10 mouse cellular contexts compared by ENCODE assay signal in genomic region chr19:44746541-44747024, GRCm38 (mm10). TPM values are rescaled to one million over a fixed set of nuclear protein-coding genes. Genes with fewer than 3 reads are reported as not detected.
A peak's percentile ranks its signal among the peaks of the same experiment; 100 is the strongest.
DNase-seq lines count a peak whose midpoint lies in the region; ATAC-seq lines count a peak whose summit lies in the region.
"Had no signal": no experiment of that assay in that cellular context is flagged by ENCODE, and none has a peak within 500 bp of the region (broad histone marks: within the 10 kb centered on the region; RNA-seq: fewer than 3 reads in every experiment).

No protein-coding gene starts in this region.

- peak overlapping the region; percentile 39; the same call in 1 of the 2 replicates for H3K4me2 ChIP-seq in heart, embryonic 14.5 days (ENCODE audit: low read length)
- H3K4me2 ChIP-seq in hindbrain, embryonic 15.5 days = peak overlapping the region; percentile 49

- no peaks in the 10 kb centered on the region for H3K9me3 ChIP-seq in heart, embryonic 14.5 days (ENCODE audit: control insufficient read depth, low read length)
- no peaks in the 10 kb centered on the region for H3K9me3 ChIP-seq in hindbrain, embryonic 15.5 days
- H3K9me3 ChIP-seq in midbrain, embryonic 10.5 days (replicated peaks) = no peaks in the 10 kb centered on the region
- H3K9me3 ChIP-seq: G1E had no signal

- DNase-seq in heart, postnatal 10 days = no peak
- DNase-seq in R1 (ENCODE audit: low read depth, low spot score) = peak; percentile 51
- DNase-seq in midbrain, embryonic 10.5 days (ENCODE audit: low spot score) = peak; percentile 66
- no peak for DNase-seq in left cerebral cortex, postnatal 14 days (ENCODE audit: low spot score in 2 of 2)
- no peak for DNase-seq in frontal cortex, postnatal 25 days (ENCODE audit: low spot score in 2 of 2)
- no peak for DNase-seq in thymus, postnatal 36 days
- DNase-seq: thymus, postnatal 25 days had no signal

- no peaks in the 10 kb centered on the region for H3K36me3 ChIP-seq in heart, embryonic 14.5 days (ENCODE audit: control insufficient read depth, insufficient read depth, low read length)
- H3K36me3 ChIP-seq in hindbrain, embryonic 15.5 days = no peaks in the 10 kb centered on the region
- H3K36me3 ChIP-seq in midbrain, embryonic 10.5 days = no peaks in the 10 kb centered on the region
- H3K36me3 ChIP-seq: G1E had no signal

- no peak overlapping the region for H3K9ac ChIP-seq in heart, embryonic 14.5 days (ENCODE audit: low read length)
- H3K9ac ChIP-seq in hindbrain, embryonic 15.5 days = peak overlapping the region; percentile 11; the same call in 1 of the 2 replicates

- peaks cover 98% of the 10 kb centered on the region for H3K27me3 ChIP-seq in heart, embryonic 14.5 days (ENCODE audit: control insufficient read depth, insufficient read depth, low read length)
- peaks cover 82% of the 10 kb centered on the region for H3K27me3 ChIP-seq in hindbrain, embryonic 15.5 days
- peaks cover 100% of the 10 kb centered on the region for H3K27me3 ChIP-seq in midbrain, embryonic 10.5 days (ENCODE audit: low read depth, poor library complexity, severe bottlenecking)

- H3K27ac ChIP-seq in heart, embryonic 14.5 days (replicated peaks in 1 of 2; ENCODE audit: control insufficient read depth in 1 of 2, insufficient read depth in 1 of 2, low read depth in 2 of 2, low read length in 2 of 2) = no peak overlapping the region
- H3K27ac ChIP-seq in hindbrain, embryonic 15.5 days (replicated peaks) = peak overlapping the region; percentile 48
- peak overlapping the region; percentile 42 for H3K27ac ChIP-seq in midbrain, embryonic 10.5 days (replicated peaks)

- no peak for ATAC-seq in heart, embryonic 14.5 days (ENCODE audit: insufficient number of reproducible peaks, insufficient read depth, low FRiP score, low read depth)
- no peak for ATAC-seq in hindbrain, embryonic 15.5 days (ENCODE audit: low FRiP score, low read depth)

- peaks cover 12 to 22% of the 10 kb centered on the region in 2 experiments; a peak in 3 of 4 replicates for H3K4me1 ChIP-seq in heart, embryonic 14.5 days (ENCODE audit: control insufficient read depth in 2 of 2, insufficient read depth in 2 of 2, low read length in 2 of 2)
- H3K4me1 ChIP-seq in hindbrain, embryonic 15.5 days (replicated peaks) = peaks cover 14% of the 10 kb centered on the region
- peaks cover 59% of the 10 kb centered on the region for H3K4me1 ChIP-seq in midbrain, embryonic 10.5 days

- peak overlapping the region in 1 of 2 experiments; percentile 17; a peak in 1 of 4 replicates for H3K4me3 ChIP-seq in heart, embryonic 14.5 days (ENCODE audit: control insufficient read depth in 1 of 2, insufficient read depth in 1 of 2, low read depth in 1 of 2, low read length in 2 of 2)
- peak overlapping the region; percentile 30 for H3K4me3 ChIP-seq in hindbrain, embryonic 15.5 days
- peak overlapping the region; percentile 45 for H3K4me3 ChIP-seq in midbrain, embryonic 10.5 days

- intact Hi-C loops in heart, postnatal 10 days (cut with DNase I) = no loop called here
- intact Hi-C loops in left cerebral cortex, postnatal 14 days (cut with DNase I) = loop anchor here (5.0 kb wide), 1 partner anchor 486 kb away; no protein-coding TSS in a partner anchor

- under 1% methylated on average over 41 of the region's 42 CpGs for WGBS in heart, embryonic 14.5 days
- WGBS in hindbrain, embryonic 15.5 days = 1% methylated on average over 42 of the region's 42 CpGs
- under 1% methylated on average over 42 of the region's 42 CpGs for WGBS in midbrain, embryonic 10.5 days

RNA-seq across cellular contexts. Expression of gene Pax2, which starts 9.3 kb away (rescaled TPM):
- not detected in 2 replicates for polyA plus RNA-seq in heart, embryonic 14.5 days (2014; fragmentation: Nextera tagmentation; extraction: Ambion mirVana)
- not detected for total RNA-seq in heart, postnatal 10 days (2021)
- polyA plus RNA-seq in hindbrain, embryonic 15.5 days (2015; fragmentation: Nextera tagmentation; extraction: Ambion mirVana) = 12.3 and 15.5 TPM in 2 replicates
- 0.60 and 1.1 TPM in 2 replicates for polyA plus RNA-seq in midbrain, embryonic 10.5 days (2016; fragmentation: Nextera tagmentation; extraction: Ambion mirVana)
- total RNA-seq in left cerebral cortex, postnatal 14 days (2021) = under 1 TPM; 0.11 to 0.22 TPM
- polyA plus RNA-seq: G1E had no signal

Comparison
In these comparisons a context has a peak if more than half of its experiments do, and no peak if none do; other contexts are left out.
1. H3K27ac ChIP-seq: peak in hindbrain, embryonic 15.5 days (single experiment) and midbrain, embryonic 10.5 days (single experiment); none in heart, embryonic 14.5 days (0 of 2).
2. DNase-seq: peak in R1 (single experiment) and midbrain, embryonic 10.5 days (single experiment); none in heart, postnatal 10 days (0 of 2), left cerebral cortex, postnatal 14 days (0 of 2), frontal cortex, postnatal 25 days (0 of 2) and thymus, postnatal 36 days (0 of 2).